Mouse (Mus musculus) natural killer cell, adult 2 months (primary cell): ENCODE data around the gene Gm3618.
"Not testable (repeated sequence)": the region's sequence is repeated elsewhere in the genome, so short reads cannot be mapped to it uniquely, and the experiment has no call there.

Source experiments
- DNase-seq, 2 experiments: peaks; one replicate each; pipeline ENCODE4 v3.0.0; 2022; ENCODE audit warnings: low spot score in 2 of 2

Gm3618 gene

GRCm38 (mm10) chr14:6343578-6343977 is at the start of gene Gm3618:
TSS of gene Gm3618 (minus strand) at chr14:6343678.
- not testable (repeated sequence) for DNase-seq

DNA sequence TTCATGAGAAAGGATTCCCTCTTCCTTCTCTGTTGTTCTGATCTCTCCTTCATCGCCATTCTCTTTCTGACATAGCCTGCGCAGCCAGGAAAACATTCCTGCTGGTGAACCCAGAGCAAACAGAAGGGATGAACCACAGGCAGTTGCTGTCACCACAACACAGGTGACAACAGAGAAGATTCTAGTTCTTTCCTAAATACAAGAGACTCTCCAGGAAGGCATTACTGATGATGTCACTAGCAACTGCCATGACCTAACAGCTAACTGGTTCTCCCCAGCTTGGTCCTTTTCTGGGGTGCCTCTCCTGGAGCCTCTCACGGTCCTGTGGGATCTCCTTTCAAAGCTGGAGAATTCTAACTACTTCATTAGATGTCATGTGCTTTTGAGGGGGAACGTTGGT is 46.7 kb upstream of the Gm3618 start, which contains the start of gene Gm16440:
Gm16440 (minus strand) TSS at position 101 of the 400 bp plus-strand sequence.
- not testable (repeated sequence) for DNase-seq

DNA sequence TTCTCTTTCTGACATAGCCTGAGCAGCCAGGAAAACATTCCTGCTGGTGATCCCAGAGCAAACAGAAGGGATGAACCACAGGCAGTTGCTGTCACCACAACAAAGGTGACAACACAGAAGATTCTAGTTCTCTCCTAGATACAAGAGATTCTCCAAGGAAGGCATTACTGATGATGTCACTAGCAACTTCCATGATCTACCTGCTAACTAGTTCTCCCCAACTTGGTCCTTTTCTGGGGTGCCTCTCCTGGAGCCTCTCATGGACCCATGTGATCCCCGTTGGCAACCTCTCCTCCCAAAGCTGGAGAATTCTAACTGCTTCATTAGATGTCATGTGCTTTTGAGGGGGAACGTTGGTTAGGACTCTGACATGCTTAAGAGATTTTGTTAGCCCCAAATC is 38.7 kb downstream of the Gm3618 start, which contains the start of gene Gm21103:
Gm21103 (minus strand) TSS at position 101 of the 400 bp plus-strand sequence.
- DNase-seq, result not testable (repeated sequence)

DNA sequence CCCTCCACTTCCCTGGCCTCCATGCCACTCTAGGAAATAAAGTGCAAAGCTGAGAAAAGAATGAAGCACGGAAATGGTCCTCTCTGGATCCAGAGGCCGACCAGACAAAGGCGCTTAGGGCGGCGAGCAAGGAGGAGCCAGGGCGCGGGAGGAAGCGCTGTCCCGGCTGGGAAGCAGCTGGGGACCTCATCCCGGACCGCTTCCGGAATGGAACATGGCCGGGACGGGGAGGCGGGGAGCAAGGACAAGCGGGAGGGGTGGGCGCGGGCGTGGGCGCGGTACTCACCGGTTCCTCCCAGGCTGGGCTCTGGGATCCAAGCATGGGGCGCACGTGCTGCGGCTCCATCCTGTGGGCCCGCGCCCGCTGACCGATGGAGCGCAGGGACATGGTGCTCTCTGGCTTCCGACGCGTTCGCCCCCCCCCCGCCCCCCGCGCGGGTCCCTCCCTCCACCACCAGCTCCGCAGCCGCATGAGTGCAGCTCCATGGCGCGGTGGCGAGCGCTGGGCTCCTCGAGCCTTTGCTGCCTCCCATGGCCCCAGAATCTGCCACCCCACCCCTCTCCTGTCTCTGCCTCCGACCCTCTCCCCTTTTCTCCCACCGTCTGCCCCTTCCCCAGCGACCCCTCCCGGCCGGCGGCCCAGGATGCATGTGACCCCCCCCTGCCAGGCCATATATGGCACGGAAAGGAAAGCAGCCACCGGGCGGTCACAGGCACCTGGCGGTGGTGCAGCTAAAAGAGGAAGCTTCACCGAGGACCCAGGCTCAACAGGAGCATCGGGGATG is 56.4 kb downstream of the Gm3618 start, which contains the start of gene Gm3411:
Gm3411 (minus strand) TSS at position 320 of the 785 bp plus-strand sequence.
- not testable (repeated sequence) for DNase-seq
